Mouse (Mus musculus): ENCODE measurements around the gene Arnt2. TPM values are rescaled to one million over a fixed set of nuclear protein-coding genes. Genes with fewer than 3 reads are reported as not detected.
A peak's percentile ranks its signal among the peaks of the same experiment; 100 is the strongest.

Arnt2 gene
- polyA plus RNA-seq, 1 experiment from 2014 or later: 3.8 TPM

DNA sequence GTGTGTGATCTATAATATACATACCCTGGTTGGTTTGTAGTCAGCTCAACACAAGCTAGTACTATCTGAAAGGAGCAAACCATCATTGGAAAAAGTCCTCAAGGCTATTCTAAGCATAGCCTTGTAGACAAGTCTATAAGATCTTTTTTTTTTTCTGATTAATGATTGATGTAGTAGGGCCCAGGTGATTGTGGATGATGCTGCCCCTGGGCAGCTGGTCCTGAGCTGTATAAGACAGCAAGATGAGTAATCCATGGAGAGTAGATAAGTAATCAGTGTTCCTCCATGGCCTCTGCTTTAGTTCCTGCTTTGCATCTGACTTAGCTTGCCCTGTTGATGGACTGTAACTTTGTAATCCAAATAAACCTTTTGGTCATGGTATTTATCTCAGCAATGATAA lies 11.8 kb upstream of the Arnt2 start:
- Histone ChIP-seq H3K4me1 (replicated peaks) (no peaks in the 10 kb centered on the region), H3K4me3 (replicated peaks) (no peak overlapping the region), H3K27ac (no peak overlapping the region), H3K4me2 (replicated peaks) (no peak overlapping the region), H3K36me3 (no peaks in the 10 kb centered on the region), H3K27me3 (replicated peaks) (no peaks in the 10 kb centered on the region), H3K9me3 (no peaks in the 10 kb centered on the region), H3K9ac (no peak overlapping the region)
- ATAC-seq: peak; percentile 63

GRCm38 (mm10) chr7:84421291-84421665 lies 11.3 kb upstream of the Arnt2 start:
- H3K9ac ChIP-seq: no peak overlapping the region
- no peaks in the 10 kb centered on the region for H3K36me3 ChIP-seq
- H3K4me2 ChIP-seq (replicated peaks): no peak overlapping the region
- H3K4me1 ChIP-seq (replicated peaks): no peaks in the 10 kb centered on the region
- H3K9me3 ChIP-seq: no peaks in the 10 kb centered on the region
- ATAC-seq: peak; percentile 79
- H3K27me3 ChIP-seq (replicated peaks): no peaks in the 10 kb centered on the region
- H3K27ac ChIP-seq: no peak overlapping the region
- no peak overlapping the region for H3K4me3 ChIP-seq (replicated peaks)

- Histone ChIP-seq H3K4me1 (replicated peaks) (no peaks in the 10 kb centered on the region), H3K4me2 (replicated peaks) (no peak overlapping the region), H3K27me3 (replicated peaks) (no peaks in the 10 kb centered on the region), H3K36me3 (no peaks in the 10 kb centered on the region), H3K9ac (no peak overlapping the region), H3K4me3 (replicated peaks) (no peak overlapping the region), H3K27ac (no peak overlapping the region), H3K9me3 (no peaks in the 10 kb centered on the region)
- WGBS: 66% methylated on average over 3 of the region's 3 CpGs
- ATAC-seq: peak; percentile 73
Observed at GRCm38 (mm10) chr7:84420581-84421290, 10.8 kb upstream of the Arnt2 start.

GRCm38 (mm10) chr7:84417441-84417840 lies 7.5 kb upstream of the Arnt2 start:
- Histone ChIP-seq H3K9ac (no peak overlapping the region), H3K4me3 (replicated peaks) (no peak overlapping the region), H3K27ac (no peak overlapping the region), H3K27me3 (replicated peaks) (no peaks in the 10 kb centered on the region), H3K4me2 (replicated peaks) (no peak overlapping the region), H3K9me3 (no peaks in the 10 kb centered on the region), H3K36me3 (no peaks in the 10 kb centered on the region), H3K4me1 (replicated peaks) (no peaks in the 10 kb centered on the region)
- ATAC-seq: no peak

DNA sequence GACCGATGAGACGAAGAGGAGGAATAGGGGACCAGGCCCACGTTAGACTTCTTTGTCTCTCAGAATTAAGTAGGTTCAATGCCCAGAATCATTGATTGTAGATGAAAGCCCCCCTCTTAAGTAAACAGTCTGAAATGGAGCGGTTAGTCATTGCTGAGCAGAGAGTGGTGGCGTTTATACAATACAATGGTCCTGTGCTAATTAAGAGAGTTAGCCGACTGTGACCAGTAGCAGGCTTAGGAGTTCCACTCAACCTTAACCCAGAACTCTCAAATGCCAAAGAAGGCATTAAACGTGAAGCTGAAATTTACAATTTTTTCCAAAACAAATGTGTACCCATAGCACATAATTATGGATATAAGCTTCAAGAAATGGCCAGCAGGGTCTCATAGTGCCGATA lies 2.6 kb upstream of the Arnt2 start:
- no peak for ATAC-seq
- Histone ChIP-seq H3K4me2 (replicated peaks) (no peak overlapping the region), H3K9ac (no peak overlapping the region), H3K27me3 (replicated peaks) (no peaks in the 10 kb centered on the region), H3K4me1 (replicated peaks) (peaks cover 4% of the 10 kb centered on the region; the same call in 1 of the 2 replicates), H3K9me3 (no peaks in the 10 kb centered on the region), H3K36me3 (no peaks in the 10 kb centered on the region), H3K27ac (no peak overlapping the region), H3K4me3 (replicated peaks) (no peak overlapping the region)
- 64% methylated on average over 8 of the region's 8 CpGs for WGBS

GRCm38 (mm10) chr7:84409241-84409895 lies 608 bp downstream of the Arnt2 start:
- H3K27ac ChIP-seq: no peak overlapping the region
- H3K4me2 ChIP-seq (replicated peaks): peak overlapping the region; percentile 94
- peaks cover 4% of the 10 kb centered on the region; the same call in 1 of the 2 replicates for H3K4me1 ChIP-seq (replicated peaks)
- no peaks in the 10 kb centered on the region for H3K36me3 ChIP-seq
- no peaks in the 10 kb centered on the region for H3K27me3 ChIP-seq (replicated peaks)
- peak overlapping the region; percentile 72 for H3K9ac ChIP-seq
- 3% methylated on average over 39 of the region's 39 CpGs for WGBS
- no peaks in the 10 kb centered on the region for H3K9me3 ChIP-seq
- ATAC-seq: peak; percentile 87
- H3K4me3 ChIP-seq (replicated peaks): peak overlapping the region; percentile 74

DNA sequence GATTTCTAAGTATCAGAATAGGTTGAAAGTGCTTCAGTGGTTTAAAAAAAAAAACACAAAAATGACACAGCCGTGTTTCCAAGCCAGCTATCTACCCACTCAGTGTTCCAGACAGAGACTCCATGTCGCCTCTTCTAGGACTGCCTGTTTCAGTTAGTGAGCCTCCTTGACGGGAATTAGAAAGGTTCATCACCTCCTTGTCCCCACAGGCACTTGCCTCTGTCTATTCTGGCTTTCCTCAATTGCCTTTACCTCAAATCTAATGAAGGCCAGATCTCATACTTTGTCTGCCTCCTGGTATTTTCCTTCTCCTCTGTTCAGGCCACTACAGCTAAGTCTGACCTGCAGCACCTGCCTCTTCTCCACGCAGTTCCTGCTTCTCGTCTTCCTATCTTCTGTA lies 1.7 kb downstream of the Arnt2 start:
- Histone ChIP-seq H3K27ac (no peak overlapping the region), H3K9ac (no peak overlapping the region), H3K4me3 (replicated peaks) (no peak overlapping the region), H3K27me3 (replicated peaks) (no peaks in the 10 kb centered on the region), H3K36me3 (no peaks in the 10 kb centered on the region), H3K9me3 (no peaks in the 10 kb centered on the region), H3K4me2 (replicated peaks) (no peak overlapping the region), H3K4me1 (replicated peaks) (peaks cover 4% of the 10 kb centered on the region; the same call in 1 of the 2 replicates)
- no peak for ATAC-seq
- WGBS: 72% methylated on average over 5 of the region's 5 CpGs

GRCm38 (mm10) chr7:84403371-84403770 lies 6.6 kb downstream of the Arnt2 start:
- no peak overlapping the region for H3K4me3 ChIP-seq (replicated peaks)
- WGBS: 71% methylated on average over 5 of the region's 5 CpGs
- H3K9me3 ChIP-seq: no peaks in the 10 kb centered on the region
- H3K9ac ChIP-seq: no peak overlapping the region
- H3K36me3 ChIP-seq: no peaks in the 10 kb centered on the region
- no peaks in the 10 kb centered on the region for H3K27me3 ChIP-seq (replicated peaks)
- H3K27ac ChIP-seq: no peak overlapping the region
- no peaks in the 10 kb centered on the region for H3K4me1 ChIP-seq (replicated peaks)
- ATAC-seq: no peak
- H3K4me2 ChIP-seq (replicated peaks): no peak overlapping the region

DNA sequence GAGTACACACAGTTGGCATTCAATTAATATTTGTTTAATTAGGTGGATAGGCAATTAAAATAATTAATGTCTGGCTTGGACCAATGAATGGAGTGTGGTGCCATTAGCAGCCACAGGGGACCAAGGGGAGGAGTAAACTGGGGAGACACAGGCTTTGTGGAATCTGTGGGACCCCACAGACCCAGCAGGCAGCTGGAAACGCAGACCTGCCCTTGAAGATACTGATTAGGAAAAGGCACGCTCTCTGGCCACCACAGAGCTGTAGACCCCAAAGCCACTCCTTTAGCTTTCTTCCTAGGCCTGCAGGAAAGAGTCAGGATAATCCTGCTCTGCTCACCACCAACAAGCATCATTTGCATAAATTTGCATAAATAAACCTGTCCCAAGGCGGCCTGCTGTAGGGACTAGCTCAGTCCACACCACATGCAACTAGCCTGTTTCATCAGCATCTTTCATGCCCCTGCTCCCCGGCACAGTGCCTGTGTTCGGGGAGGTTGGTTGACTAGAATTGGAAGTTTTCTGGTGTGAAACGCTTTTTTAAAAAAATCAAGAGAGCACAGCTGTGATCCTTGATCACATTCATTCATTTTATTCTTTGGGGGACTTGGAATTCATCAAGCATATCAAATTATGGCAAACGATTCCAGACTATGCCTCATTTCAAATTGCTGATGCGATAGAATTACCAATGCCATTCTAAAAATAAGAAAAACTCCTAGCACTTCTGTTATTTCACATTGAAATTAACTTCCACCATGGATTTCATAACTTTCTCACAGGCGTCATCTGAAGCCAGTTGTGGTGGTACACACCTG lies 8.1 kb downstream of the Arnt2 start:
- Histone ChIP-seq H3K4me3 (replicated peaks) (no peak overlapping the region), H3K9me3 (no peaks in the 10 kb centered on the region), H3K4me2 (replicated peaks) (no peak overlapping the region), H3K4me1 (replicated peaks) (no peaks in the 10 kb centered on the region), H3K27me3 (replicated peaks) (no peaks in the 10 kb centered on the region), H3K27ac (no peak overlapping the region), H3K36me3 (no peaks in the 10 kb centered on the region), H3K9ac (no peak overlapping the region)
- ATAC-seq: no peak
- WGBS: 73% methylated on average over 9 of the region's 9 CpGs

GRCm38 (mm10) chr7:84397320-84397719 lies 12.7 kb downstream of the Arnt2 start:
- Histone ChIP-seq H3K9ac (no peak overlapping the region), H3K4me3 (replicated peaks) (no peak overlapping the region), H3K27ac (no peak overlapping the region), H3K4me2 (replicated peaks) (no peak overlapping the region), H3K27me3 (replicated peaks) (no peaks in the 10 kb centered on the region), H3K9me3 (no peaks in the 10 kb centered on the region), H3K36me3 (no peaks in the 10 kb centered on the region), H3K4me1 (replicated peaks) (no peaks in the 10 kb centered on the region)
- WGBS: 62% methylated on average over 1 of the region's 1 CpGs
- no peak for ATAC-seq

DNA sequence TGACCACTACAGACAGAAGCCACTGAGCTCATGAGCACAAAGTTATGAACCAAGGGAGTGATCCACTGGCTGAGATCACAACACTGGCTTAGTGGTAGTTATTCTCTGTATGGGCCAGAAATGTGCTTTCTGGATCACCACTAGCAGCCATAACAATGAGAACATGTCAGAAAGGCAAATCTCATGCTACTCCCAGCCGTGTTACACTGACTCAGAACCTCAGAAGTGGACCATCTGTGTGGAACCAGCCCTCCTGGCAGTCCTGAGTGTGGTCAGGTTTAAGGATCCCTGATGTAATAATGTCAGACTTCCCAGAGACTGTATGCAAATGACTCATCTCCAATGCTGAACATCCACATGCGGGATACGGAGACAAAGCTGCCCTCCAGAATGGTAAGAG lies 13.4 kb downstream of the Arnt2 start:
- 93% methylated on average over 3 of the region's 3 CpGs for WGBS
- Histone ChIP-seq H3K4me2 (replicated peaks) (no peak overlapping the region), H3K9ac (no peak overlapping the region), H3K27me3 (replicated peaks) (no peaks in the 10 kb centered on the region), H3K9me3 (no peaks in the 10 kb centered on the region), H3K4me3 (replicated peaks) (no peak overlapping the region), H3K4me1 (replicated peaks) (no peaks in the 10 kb centered on the region), H3K27ac (no peak overlapping the region), H3K36me3 (no peaks in the 10 kb centered on the region)
- no peak for ATAC-seq

- H3K9ac ChIP-seq: no peak overlapping the region
- no peaks in the 10 kb centered on the region for H3K36me3 ChIP-seq
- H3K9me3 ChIP-seq: no peaks in the 10 kb centered on the region
- WGBS: 66% methylated on average over 3 of the region's 3 CpGs
- H3K4me3 ChIP-seq (replicated peaks): no peak overlapping the region
- no peaks in the 10 kb centered on the region for H3K27me3 ChIP-seq (replicated peaks)
- no peak overlapping the region for H3K4me2 ChIP-seq (replicated peaks)
- no peak for ATAC-seq
- no peak overlapping the region for H3K27ac ChIP-seq
- H3K4me1 ChIP-seq (replicated peaks): no peaks in the 10 kb centered on the region
Observed at GRCm38 (mm10) chr7:84387826-84388225, 22.1 kb downstream of the Arnt2 start.

All from intestine, embryonic 15.5 days (tissue).